Mouse (Mus musculus) MEL (cell line): Measurements from ENCODE around the gene Pofut1.

Experiments
- POLR2A ChIP-seq, 2 experiments: IDR thresholded peaks; 2 replicates each; pipeline ENCODE4 v1.6.1; 2011 to 2012; ENCODE audit warnings: low read length in 2 of 2, mild to moderate bottlenecking in 2 of 2, control low read depth in 1 of 2, improper control_type of control experiment in 1 of 2, low read depth in 1 of 2, moderate library complexity in 1 of 2; ENCODE audit not compliant: control insufficient read depth in 1 of 2, insufficient read depth in 1 of 2, poor library complexity in 1 of 2
- USF2 ChIP-seq, 2 experiments: IDR thresholded peaks; 2 replicates each; pipeline ENCODE4 v1.6.1; 2011 to 2012; ENCODE audit warnings: improper control_type of control experiment in 2 of 2, low read length in 2 of 2, borderline replicate concordance in 1 of 2, inconsistent platforms in 1 of 2, low read depth in 1 of 2, mild to moderate bottlenecking in 1 of 2; ENCODE audit not compliant: insufficient read depth in 1 of 2

DNA sequence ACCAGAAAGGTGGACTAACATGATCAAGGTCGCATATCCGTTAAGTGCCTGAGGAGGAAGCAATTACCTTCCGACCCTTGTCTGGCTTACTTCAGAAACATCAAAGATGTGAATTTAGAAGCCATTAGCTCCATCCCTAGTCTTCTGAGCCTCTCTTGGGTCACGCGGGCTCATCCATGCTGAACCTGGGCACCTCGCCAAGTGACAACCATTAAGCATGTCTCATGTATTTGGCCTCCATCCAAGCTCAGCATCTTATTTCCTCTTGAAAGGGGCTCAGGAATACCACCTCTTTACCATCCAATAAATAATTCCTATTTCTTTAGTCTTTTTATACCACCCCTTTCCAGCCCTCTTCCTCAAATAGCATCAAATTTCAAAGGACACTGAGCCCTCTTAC is 46.5 kb downstream of the Pofut1 start:
- TF ChIP-seq USF2 (IDR thresholded peaks at IDR 0.05; ENCODE audit: borderline replicate concordance in 1 of 2, insufficient read depth in 1 of 2, low read depth in 1 of 2, low read length in 2 of 2) (no peak), POLR2A (IDR thresholded peaks at IDR 0.05; ENCODE audit: control insufficient read depth in 1 of 2, insufficient read depth in 1 of 2, low read depth in 1 of 2, low read length in 2 of 2, poor library complexity in 1 of 2) (no peak)
